Mouse (Mus musculus) spleen, adult 2 months (tissue): ENCODE measurements at regions not wholly inside any gene's neighbourhood (a gene's known extent, or its start where the extent isn't known, plus 50 kb on each side); places are given as distances from the start of the nearest gene placed in this dataset.

Experiments used
- CTCF ChIP-seq: fragments of 200-500 bp; IDR thresholded peaks from 2 replicates; pipeline ENCODE4 v1.5.1; 2011; ENCODE audit warnings: mild to moderate bottlenecking, inconsistent platforms; ENCODE audit not compliant: insufficient read depth, insufficient read length, insufficient replicate concordance; ENCODE audit errors: extremely low read depth
- POLR2A ChIP-seq: fragments of 200-500 bp; IDR thresholded peaks from 2 replicates; pipeline ENCODE4 v1.6.1; 2011; ENCODE audit warnings: low read depth, low read length, inconsistent platforms

DNA sequence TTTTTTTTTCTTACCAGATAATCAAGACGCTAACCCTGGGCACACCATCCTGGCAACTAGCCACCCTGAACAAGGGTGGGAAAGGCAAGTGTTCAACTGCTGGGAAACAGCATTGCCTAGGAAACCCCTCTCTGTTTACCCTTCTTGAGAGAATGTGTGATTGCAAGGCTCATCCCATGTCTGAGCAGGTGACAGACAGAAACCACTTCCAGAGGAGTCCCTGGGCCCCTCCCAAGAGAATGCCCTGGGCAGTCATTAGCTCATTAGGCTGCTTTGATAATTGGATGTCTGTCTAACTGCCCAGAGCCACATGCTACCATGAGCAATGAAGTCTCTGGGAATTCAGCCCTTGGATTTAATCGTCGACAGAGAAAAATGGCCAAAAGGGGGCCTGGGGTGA, 127.8 kb downstream of the 1190002N15Rik start:
- TF ChIP-seq POLR2A (no peak), CTCF (no peak)
